ENCODE assay signal across 34 mouse cellular contexts in the genomic region with DNA sequence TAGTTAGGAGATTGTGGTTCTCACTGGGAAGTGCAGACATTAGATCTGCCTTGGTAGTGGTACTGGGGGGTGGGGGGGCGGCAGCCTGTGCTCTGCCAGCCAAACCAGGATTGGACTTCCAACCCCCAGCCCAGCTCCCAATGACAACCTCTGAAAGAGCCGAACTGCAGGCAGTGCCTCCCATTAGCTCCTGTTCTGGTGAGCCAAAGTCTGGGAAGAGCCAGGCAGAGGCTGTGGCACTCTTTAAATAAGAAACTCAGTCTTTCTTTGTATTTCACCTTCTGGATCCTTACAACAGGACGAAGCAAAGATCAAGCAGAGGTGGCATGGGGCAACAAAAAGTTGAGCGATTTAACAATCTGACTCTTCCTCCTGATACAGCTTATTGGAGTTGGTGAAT. TPM values are rescaled to one million over a fixed set of nuclear protein-coding genes. Genes with fewer than 3 reads are reported as not detected.
"Had no signal": no experiment of that assay in that cellular context is flagged by ENCODE, and none has a peak within 500 bp of the region (broad histone marks: within the 10 kb centered on the region; RNA-seq: fewer than 3 reads in every experiment).

No protein-coding gene starts in this region.

- H3K27ac ChIP-seq: left cerebral cortex, adult 2 months; limb, embryonic 10.5 days; limb, embryonic 12.5 days; limb, embryonic 13.5 days; limb, embryonic 15.5 days; liver, embryonic 12.5 days; liver, embryonic 13.5 days; liver, embryonic 14.5 days; liver, embryonic 15.5 days; lung, embryonic 15.5 days; macrophage; midbrain, embryonic 10.5 days; midbrain, embryonic 12.5 days; midbrain, embryonic 13.5 days; midbrain, embryonic 15.5 days; neural tube, embryonic 12.5 days had no signal

- ATAC-seq: liver, embryonic 12.5 days; liver, postnatal 0 days; lung, postnatal 0 days; midbrain, embryonic 13.5 days; midbrain, embryonic 15.5 days; midbrain, embryonic 16.5 days had no signal

- H3K9ac ChIP-seq: limb, embryonic 12.5 days; limb, embryonic 13.5 days; limb, embryonic 15.5 days; liver, embryonic 12.5 days; liver, embryonic 13.5 days; liver, embryonic 14.5 days; liver, embryonic 15.5 days; liver, postnatal 0 days; lung, embryonic 14.5 days; lung, embryonic 15.5 days; midbrain, embryonic 12.5 days; midbrain, embryonic 13.5 days; midbrain, embryonic 15.5 days; neural tube, embryonic 12.5 days had no signal

- H3K4me3 ChIP-seq: left cerebral cortex, adult 2 months; limb, embryonic 10.5 days; limb, embryonic 12.5 days; limb, embryonic 13.5 days; limb, embryonic 15.5 days; liver, embryonic 12.5 days; liver, embryonic 13.5 days; liver, embryonic 15.5 days; lung, embryonic 15.5 days; megakaryocyte, embryonic 14.5 days; midbrain, embryonic 10.5 days; midbrain, embryonic 12.5 days; midbrain, embryonic 13.5 days; midbrain, embryonic 15.5 days; myocyte; neural tube, embryonic 12.5 days had no signal

- H3K4me2 ChIP-seq: limb, embryonic 12.5 days; limb, embryonic 13.5 days; limb, embryonic 15.5 days; liver, embryonic 11.5 days; liver, embryonic 12.5 days; liver, embryonic 13.5 days; liver, embryonic 15.5 days; lung, embryonic 14.5 days; lung, embryonic 15.5 days; midbrain, embryonic 12.5 days; midbrain, embryonic 13.5 days; midbrain, embryonic 15.5 days; neural tube, embryonic 12.5 days had no signal

- DNase-seq: left cerebral cortex, postnatal 4 days; liver; liver, embryonic 13.5 days; liver, postnatal 0 days; lung, adult 18-20 months; lung, adult 2 months; lung, embryonic 14.5 days; lung, postnatal 10 days; lung, postnatal 14 days; lung, postnatal 36 days; lung, postnatal 4 days had no signal

- H3K36me3 ChIP-seq: limb, embryonic 10.5 days; limb, embryonic 12.5 days; limb, embryonic 13.5 days; limb, embryonic 15.5 days; liver, embryonic 12.5 days; liver, embryonic 13.5 days; liver, embryonic 15.5 days; lung, embryonic 15.5 days; midbrain, embryonic 10.5 days; midbrain, embryonic 12.5 days; midbrain, embryonic 13.5 days; midbrain, embryonic 15.5 days; neural tube, embryonic 12.5 days had no signal

- H3K9me3 ChIP-seq: limb, embryonic 10.5 days; limb, embryonic 12.5 days; limb, embryonic 13.5 days; limb, embryonic 15.5 days; liver, embryonic 12.5 days; liver, embryonic 13.5 days; liver, embryonic 15.5 days; lung, embryonic 15.5 days; megakaryocyte, embryonic 14.5 days; midbrain, embryonic 10.5 days; midbrain, embryonic 12.5 days; midbrain, embryonic 13.5 days; midbrain, embryonic 15.5 days; neural tube, embryonic 12.5 days had no signal

RNA-seq across cellular contexts. Expression of a gene that starts 10.4 kb away (rescaled TPM):
- polyA plus RNA-seq: liver, adult 2 months; midbrain, embryonic 10.5 days; midbrain, embryonic 12.5 days; midbrain, embryonic 13.5 days; midbrain, embryonic 15.5 days; midbrain, embryonic 16.5 days; midbrain, postnatal 0 days; neural tube, embryonic 12.5 days had no signal

RNA-seq across cellular contexts. Expression of a gene that starts 18.2 kb away (rescaled TPM):
- polyA plus RNA-seq: liver, adult 2 months; liver, embryonic 11.5 days; liver, embryonic 12.5 days; liver, embryonic 13.5 days; liver, embryonic 14.5 days; liver, embryonic 15.5 days; liver, embryonic 16.5 days; liver, postnatal 0 days; lung, adult 2 months; lung, postnatal 0 days; macrophage; midbrain, embryonic 10.5 days; midbrain, embryonic 12.5 days; midbrain, embryonic 13.5 days; midbrain, embryonic 15.5 days; midbrain, embryonic 16.5 days; midbrain, postnatal 0 days; myocyte; neural tube, embryonic 12.5 days had no signal

RNA-seq across cellular contexts. Expression of a gene that starts 36.2 kb away (rescaled TPM):
- polyA plus RNA-seq: liver, adult 2 months; macrophage; midbrain, embryonic 13.5 days; midbrain, embryonic 15.5 days; midbrain, embryonic 16.5 days had no signal

RNA-seq across cellular contexts. Expression of a gene that starts 36.5 kb away (rescaled TPM):
- polyA plus RNA-seq: macrophage; midbrain, embryonic 16.5 days; midbrain, postnatal 0 days had no signal
